In genomic region chr6:121027314-121027713, GRCm38 (mm10) we compare ENCODE assay signal across 11 mouse cellular contexts.
A peak's percentile ranks its signal among the peaks of the same experiment; 100 is the strongest.
DNase-seq lines count a peak whose midpoint lies in the region; ATAC-seq and TF ChIP-seq lines count a peak whose summit lies in the region.
"Had no signal": no experiment of that assay in that cellular context is flagged by ENCODE, and none has a peak within 500 bp of the region (broad histone marks: within the 10 kb centered on the region; RNA-seq: fewer than 3 reads in every experiment).

No protein-coding gene starts in this region.

- ATAC-seq in heart, postnatal 0 days (ENCODE audit: insufficient read depth, low read depth), result peak; percentile 33
- ATAC-seq in stomach, embryonic 15.5 days (ENCODE audit: insufficient read depth, low FRiP score, low read depth), result peak; percentile 54; the same call in 1 of the 2 replicates
- ATAC-seq in lung, postnatal 0 days, result no peak
- ATAC-seq: Patski had no signal

- TF ChIP-seq EP300 in heart, postnatal 0 days (IDR thresholded peaks at IDR 0.05; ENCODE audit: low read depth), result no peak
- TF ChIP-seq EP300 in lung, postnatal 0 days (IDR thresholded peaks at IDR 0.05), result no peak

- no peak overlapping the region for H3K9ac ChIP-seq in heart, postnatal 0 days (replicated peaks; ENCODE audit: low read depth, low read length)
- no peak overlapping the region for H3K9ac ChIP-seq in stomach, embryonic 15.5 days
- H3K9ac ChIP-seq in lung, postnatal 0 days (replicated peaks; ENCODE audit: low read depth), result no peak overlapping the region
- H3K9ac ChIP-seq: liver, embryonic 13.5 days had no signal

- DNase-seq in lung, postnatal 36 days, result peak; percentile 30
- DNase-seq in lung, postnatal 14 days, result no peak
- peak; percentile 64 to 74 for DNase-seq in cerebellum, postnatal 36 days
- DNase-seq in heart, postnatal 0 days (ENCODE audit: low spot score), result no peak
- DNase-seq in urinary bladder, postnatal 14 days (ENCODE audit: low spot score), result no peak
- DNase-seq in embryo, embryonic 11 days, result no peak
- no peak for DNase-seq in lung, postnatal 0 days (ENCODE audit: low spot score)
- DNase-seq: liver, embryonic 13.5 days had no signal

- no peaks in the 10 kb centered on the region for H3K27me3 ChIP-seq in heart, postnatal 0 days (ENCODE audit: control insufficient read depth, insufficient read depth, low read length)
- no peaks in the 10 kb centered on the region for H3K27me3 ChIP-seq in stomach, embryonic 15.5 days (replicated peaks)
- H3K27me3 ChIP-seq in lung, postnatal 0 days (replicated peaks; ENCODE audit: insufficient read depth, low read length), result no peaks in the 10 kb centered on the region
- H3K27me3 ChIP-seq: liver, embryonic 13.5 days; Patski had no signal

- no peak overlapping the region for H3K4me3 ChIP-seq in heart, postnatal 0 days (ENCODE audit: low read depth, low read length)
- H3K4me3 ChIP-seq in stomach, embryonic 15.5 days (replicated peaks), result no peak overlapping the region
- H3K4me3 ChIP-seq in lung, postnatal 0 days (ENCODE audit: low read depth, low read length), result no peak overlapping the region
- H3K4me3 ChIP-seq: liver, embryonic 13.5 days; myocyte had no signal

- no peak overlapping the region for H3K27ac ChIP-seq in heart, postnatal 0 days (ENCODE audit: low read depth)
- no peak overlapping the region for H3K27ac ChIP-seq in stomach, embryonic 15.5 days
- no peak overlapping the region for H3K27ac ChIP-seq in lung, postnatal 0 days (ENCODE audit: low read length)
- H3K27ac ChIP-seq: liver, embryonic 13.5 days had no signal

- no peak for TF ChIP-seq CTCF in heart, postnatal 0 days (IDR thresholded peaks at IDR 0.05; ENCODE audit: low read depth)
- TF ChIP-seq CTCF in lung, postnatal 0 days (IDR thresholded peaks at IDR 0.05), result no peak

- 38% methylated on average over 5 of the region's 5 CpGs for WGBS in heart, postnatal 0 days
- 67% methylated on average over 5 of the region's 5 CpGs for WGBS in stomach, embryonic 15.5 days
- 66% methylated on average over 5 of the region's 5 CpGs for WGBS in lung, postnatal 0 days

- H3K4me1 ChIP-seq in heart, postnatal 0 days (ENCODE audit: control insufficient read depth, insufficient read depth), result no peaks in the 10 kb centered on the region; the same call in 1 of the 2 replicates
- H3K4me1 ChIP-seq in stomach, embryonic 15.5 days, result no peaks in the 10 kb centered on the region
- no peaks in the 10 kb centered on the region for H3K4me1 ChIP-seq in lung, postnatal 0 days (ENCODE audit: insufficient read depth, low read depth, low read length)
- H3K4me1 ChIP-seq: liver, embryonic 13.5 days had no signal

- H3K36me3 ChIP-seq in heart, postnatal 0 days (replicated peaks; ENCODE audit: control insufficient read depth, insufficient read depth, low read length), result peaks cover 83% of the 10 kb centered on the region
- peaks cover 25% of the 10 kb centered on the region for H3K36me3 ChIP-seq in stomach, embryonic 15.5 days
- peaks cover 7% of the 10 kb centered on the region; the same call in 1 of the 2 replicates for H3K36me3 ChIP-seq in lung, postnatal 0 days (ENCODE audit: insufficient read depth, low read length)

- no peak overlapping the region for H3K4me2 ChIP-seq in heart, postnatal 0 days (ENCODE audit: low read depth, low read length)
- no peak overlapping the region for H3K4me2 ChIP-seq in stomach, embryonic 15.5 days
- no peak overlapping the region for H3K4me2 ChIP-seq in lung, postnatal 0 days (replicated peaks; ENCODE audit: low read depth, low read length)
- H3K4me2 ChIP-seq: liver, embryonic 13.5 days had no signal

- H3K9me3 ChIP-seq in heart, postnatal 0 days (replicated peaks; ENCODE audit: control insufficient read depth, low read length), result no peaks in the 10 kb centered on the region
- no peaks in the 10 kb centered on the region for H3K9me3 ChIP-seq in stomach, embryonic 15.5 days
- no peaks in the 10 kb centered on the region for H3K9me3 ChIP-seq in lung, postnatal 0 days (ENCODE audit: low read length)
- H3K9me3 ChIP-seq: liver, embryonic 13.5 days had no signal

Comparison
In these comparisons a context has a peak if more than half of its experiments do, and no peak if none do; other contexts are left out.
1. DNase-seq: peak in lung, postnatal 36 days (single experiment) and cerebellum, postnatal 36 days (2 of 2); none in lung, postnatal 14 days (single experiment), heart, postnatal 0 days (single experiment), urinary bladder, postnatal 14 days (single experiment), embryo, embryonic 11 days (single experiment) and lung, postnatal 0 days (single experiment).